Mouse (Mus musculus): Measurements from ENCODE around the gene Mef2d. TPM values are rescaled to one million over a fixed set of nuclear protein-coding genes. Genes with fewer than 3 reads are reported as not detected.

Mef2d gene
- polyA plus RNA-seq, 1 experiment, result 343 TPM

DNA sequence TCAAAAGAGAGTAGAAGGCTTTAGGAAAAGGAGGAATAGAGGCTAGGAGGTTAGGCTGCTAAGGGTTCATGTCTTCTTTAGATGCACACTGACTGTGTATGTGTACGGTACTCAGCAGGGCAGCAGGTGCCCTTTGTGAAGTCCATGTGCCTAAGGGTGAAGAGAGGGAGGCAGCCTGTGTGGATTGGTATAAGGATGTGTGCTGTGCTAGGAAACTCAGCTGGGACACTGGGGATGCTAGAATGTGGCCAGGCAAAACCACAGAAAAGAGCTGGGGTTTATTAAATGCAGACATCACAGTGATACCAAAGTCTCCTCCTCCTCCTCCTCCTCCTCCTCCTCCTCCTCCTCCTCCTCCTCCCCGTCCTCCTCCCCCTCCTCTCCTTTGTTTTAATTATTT, 75.5 kb downstream of the Mef2d start:
- Histone ChIP-seq H3K36me3 (ENCODE audit: control insufficient read depth, insufficient read depth, low read length) (no peaks in the 10 kb centered on the region), H3K4me1 (replicated peaks; ENCODE audit: control insufficient read depth, insufficient read depth, low read length) (peaks cover 10% of the 10 kb centered on the region), H3K27ac (ENCODE audit: control insufficient read depth, insufficient read depth, low read length) (no peak overlapping the region), H3K27me3 (ENCODE audit: control insufficient read depth, insufficient read depth, low read length) (peaks cover 26% of the 10 kb centered on the region), H3K4me3 (ENCODE audit: control insufficient read depth, insufficient read depth, low read length) (no peak overlapping the region)
- no peak for DNase-seq
- 68% methylated on average over 1 of the region's 2 CpGs for WGBS
- no peak for TF ChIP-seq POLR2A (IDR thresholded peaks at IDR 0.05; ENCODE audit: control insufficient read depth, extremely low read depth, insufficient read depth, low read length, poor library complexity)
- no peak for TF ChIP-seq CTCF (IDR thresholded peaks at IDR 0.05; ENCODE audit: borderline replicate concordance, control insufficient read depth, extremely low read depth, insufficient read depth, low read length, poor library complexity)

DNA sequence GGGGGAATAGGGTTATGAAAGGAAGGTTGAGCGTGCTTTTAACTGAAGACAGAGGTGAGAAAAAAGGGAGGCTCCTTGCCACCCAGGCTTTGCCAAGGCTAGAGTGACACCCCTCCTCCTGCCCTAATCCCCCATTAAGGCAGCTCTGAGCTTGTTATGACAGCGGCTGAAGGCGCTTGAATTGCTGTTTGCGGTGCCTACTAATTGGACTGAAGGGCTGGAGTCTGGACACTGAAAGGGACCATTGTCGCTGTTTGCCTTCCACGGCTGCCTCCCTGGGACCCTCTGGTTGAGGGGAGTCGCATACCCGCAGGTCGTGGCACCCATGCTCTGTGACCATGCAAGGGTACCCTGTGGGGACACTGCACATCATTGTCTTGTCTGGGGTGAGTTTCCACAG, 77.8 kb downstream of the Mef2d start:
- 28% methylated on average over 9 of the region's 9 CpGs for WGBS
- Histone ChIP-seq H3K4me1 (replicated peaks; ENCODE audit: control insufficient read depth, insufficient read depth, low read length) (peaks cover 7% of the 10 kb centered on the region), H3K27me3 (ENCODE audit: control insufficient read depth, insufficient read depth, low read length) (peaks cover 13% of the 10 kb centered on the region), H3K4me3 (ENCODE audit: control insufficient read depth, insufficient read depth, low read length) (no peak overlapping the region), H3K36me3 (ENCODE audit: control insufficient read depth, insufficient read depth, low read length) (no peaks in the 10 kb centered on the region), H3K27ac (ENCODE audit: control insufficient read depth, insufficient read depth, low read length) (no peak overlapping the region)
- TF ChIP-seq CTCF (IDR thresholded peaks at IDR 0.05; ENCODE audit: borderline replicate concordance, control insufficient read depth, extremely low read depth, insufficient read depth, low read length, poor library complexity) (no peak), POLR2A (IDR thresholded peaks at IDR 0.05; ENCODE audit: control insufficient read depth, extremely low read depth, insufficient read depth, low read length, poor library complexity) (no peak)
- DNase-seq, result no peak

DNA sequence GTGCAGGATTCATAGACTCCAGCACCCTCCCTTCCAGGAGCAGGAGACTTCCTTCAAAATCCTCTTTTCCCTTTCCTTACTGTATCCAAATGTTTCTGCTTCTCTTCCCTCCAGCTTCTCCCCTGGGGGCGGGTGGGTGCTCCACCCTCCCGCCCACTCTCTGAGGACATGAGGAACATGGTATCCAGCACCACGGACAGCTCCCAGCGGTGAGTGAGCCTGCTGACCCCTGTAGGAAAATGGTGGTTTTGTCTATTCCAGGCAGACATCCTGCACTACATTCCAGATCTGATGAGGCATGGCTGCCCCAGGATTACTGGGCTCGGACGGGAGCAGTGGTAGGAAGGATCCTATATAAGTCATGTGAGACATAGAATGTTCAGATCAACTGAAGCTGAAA, 78.7 kb downstream of the Mef2d start:
- Histone ChIP-seq H3K4me3 (ENCODE audit: control insufficient read depth, insufficient read depth, low read length) (no peak overlapping the region), H3K4me1 (replicated peaks; ENCODE audit: control insufficient read depth, insufficient read depth, low read length) (no peaks in the 10 kb centered on the region), H3K27me3 (ENCODE audit: control insufficient read depth, insufficient read depth, low read length) (peaks cover 7% of the 10 kb centered on the region), H3K36me3 (ENCODE audit: control insufficient read depth, insufficient read depth, low read length) (no peaks in the 10 kb centered on the region), H3K27ac (ENCODE audit: control insufficient read depth, insufficient read depth, low read length) (no peak overlapping the region)
- WGBS, result 5% methylated on average over 6 of the region's 6 CpGs
- TF ChIP-seq POLR2A (IDR thresholded peaks at IDR 0.05; ENCODE audit: control insufficient read depth, extremely low read depth, insufficient read depth, low read length, poor library complexity) (no peak), CTCF (IDR thresholded peaks at IDR 0.05; ENCODE audit: borderline replicate concordance, control insufficient read depth, extremely low read depth, insufficient read depth, low read length, poor library complexity) (no peak)
- peak; percentile 57 for DNase-seq

Other genes with a start within 250 kb of the Mef2d start
- gene Hdgf, start 236.1 kb upstream of the Mef2d start, polyA plus RNA-seq (2012; rRNA removed), result 112 and 136 TPM in 2 replicates
- 60.5 and 72.4 TPM in 2 replicates for gene Mrpl24, start 222.9 kb upstream of the Mef2d start, polyA plus RNA-seq (2012; rRNA removed)
- gene Isg20l2, start 212.1 kb upstream of the Mef2d start, polyA plus RNA-seq (2012; rRNA removed), result 31.6 and 40.8 TPM in 2 replicates
- gene Rrnad1, start 211.7 kb upstream of the Mef2d start, polyA plus RNA-seq (2012; rRNA removed), result 68.0 and 75.4 TPM in 2 replicates
- gene Crabp2, start 193.7 kb upstream of the Mef2d start, polyA plus RNA-seq (2012; rRNA removed), result 1.6 and 2.3 TPM in 2 replicates
- 1.1 and 1.3 TPM in 2 replicates for gene Nes, start 171.3 kb upstream of the Mef2d start, polyA plus RNA-seq (2012; rRNA removed)
- 0.23 and 0.54 TPM in 2 replicates for gene Bcan, start 142.1 kb upstream of the Mef2d start, polyA plus RNA-seq (2012; rRNA removed)
- 0.23 and 0.26 TPM in 2 replicates for gene Hapln2, start 114.8 kb upstream of the Mef2d start, polyA plus RNA-seq (2012; rRNA removed)
- 11.3 and 14.7 TPM in 2 replicates for gene Gpatch4, start 99.3 kb upstream of the Mef2d start, polyA plus RNA-seq (2012; rRNA removed)
- 63.0 and 69.0 TPM in 2 replicates for gene Naxe, start 83.9 kb upstream of the Mef2d start, polyA plus RNA-seq (2012; rRNA removed)
- 0.47 and 0.55 TPM in 2 replicates for gene Ttc24, start 64.1 kb upstream of the Mef2d start, polyA plus RNA-seq (2012; rRNA removed)
- gene Iqgap3, start 60.4 kb upstream of the Mef2d start, polyA plus RNA-seq (2012; rRNA removed), result 19.7 and 24.6 TPM in 2 replicates
- gene Rhbg, start 112.3 kb downstream of the Mef2d start, polyA plus RNA-seq (2012; rRNA removed), result 2.5 and 2.7 TPM in 2 replicates
- 0.11 TPM in 1 of 2 replicates, not detected in the other for gene Gm38392, start 144.8 kb downstream of the Mef2d start, polyA plus RNA-seq (2012; rRNA removed)
- gene Tsacc, start 154.6 kb downstream of the Mef2d start, polyA plus RNA-seq (2012; rRNA removed), result 2.8 and 3.3 TPM in 2 replicates
- gene Cct3, start 154.7 kb downstream of the Mef2d start, polyA plus RNA-seq (2012; rRNA removed), result 166 and 205 TPM in 2 replicates
- gene Glmp, start 182.7 kb downstream of the Mef2d start, polyA plus RNA-seq (2012; rRNA removed), result 201 and 237 TPM in 2 replicates
- 8.9 and 10.4 TPM in 2 replicates for gene Tmem79, start 193.8 kb downstream of the Mef2d start, polyA plus RNA-seq (2012; rRNA removed)
- 151 and 159 TPM in 2 replicates for gene Smg5, start 193.9 kb downstream of the Mef2d start, polyA plus RNA-seq (2012; rRNA removed)
- gene Paqr6, start 222.2 kb downstream of the Mef2d start, polyA plus RNA-seq (2012; rRNA removed), result 1.2 and 2.0 TPM in 2 replicates
- gene Bglap3, start 230.4 kb downstream of the Mef2d start, polyA plus RNA-seq (2012; rRNA removed), result 1.2 and 2.6 TPM in 2 replicates
- 2.2 and 3.8 TPM in 2 replicates for gene Bglap2, start 236.3 kb downstream of the Mef2d start, polyA plus RNA-seq (2012; rRNA removed)
- 1.5 and 2.7 TPM in 2 replicates for gene Bglap, start 242.1 kb downstream of the Mef2d start, polyA plus RNA-seq (2012; rRNA removed)

Data from thymus, adult 2 months (tissue).